Mouse (Mus musculus) liver, embryonic 11.5 days (tissue): ENCODE measurements around the gene Gm8257. TPM values are rescaled to one million over a fixed set of nuclear protein-coding genes. Genes with fewer than 3 reads are reported as not detected.
"Not testable (repeated sequence)": the region's sequence is repeated elsewhere in the genome, so short reads cannot be mapped to it uniquely, and the experiment has no call there.

Experiments
- ATAC-seq: fragments of 200-750 bp; cut with Nextera tagmentation; replicated peaks from 2 replicates; pipeline ENCODE4 v1.8.0; 2017; ENCODE audit warnings: moderate number of reproducible peaks, mild to moderate bottlenecking, moderate TSS enrichment, moderate library complexity; ENCODE audit not compliant: low FRiP score
- DNase-seq: peaks from one replicate; pipeline ENCODE4 v3.0.0-alpha.2; 2017; ENCODE audit warnings: low spot score
- H3K27ac ChIP-seq: fragments of 300-500 bp; sonication (generic); 2 replicates; pipeline ENCODE4 v1.5.1; 2014; ENCODE audit warnings: mild to moderate bottlenecking, low read depth, low read length, control low read depth
- H3K27me3 ChIP-seq: fragments of 300-500 bp; sonication (generic); replicated peaks from 2 replicates; pipeline ENCODE4 v1.6.1; 2014; ENCODE audit warnings: low read length, mixed read lengths; ENCODE audit not compliant: control insufficient read depth, insufficient read depth
- H3K36me3 ChIP-seq: fragments of 300-500 bp; sonication (generic); 2 replicates; pipeline ENCODE4 v1.6.1; 2014; ENCODE audit warnings: mild to moderate bottlenecking, low read length, moderate library complexity, mixed read lengths; ENCODE audit not compliant: control insufficient read depth, insufficient read depth
- H3K4me1 ChIP-seq: fragments of 300-500 bp; sonication (generic); replicated peaks from 2 replicates; pipeline ENCODE4 v1.6.1; 2014; ENCODE audit warnings: low read length, mixed read lengths; ENCODE audit not compliant: control insufficient read depth, insufficient read depth
- H3K4me2 ChIP-seq: fragments of 300-500 bp; sonication (generic); 2 replicates; pipeline ENCODE4 v1.6.1; 2014; ENCODE audit warnings: mild to moderate bottlenecking, control low read depth, moderate library complexity
- H3K4me3 ChIP-seq: fragments of 300-500 bp; sonication (generic); 2 replicates; pipeline ENCODE4 v1.5.1; 2014; ENCODE audit warnings: low read depth, low read length, control low read depth
- H3K9ac ChIP-seq: fragments of 300-500 bp; sonication (generic); 2 replicates; pipeline ENCODE4 v1.6.1; 2014; ENCODE audit warnings: low read depth, low read length, control low read depth
- H3K9me3 ChIP-seq: fragments of 300-500 bp; sonication (generic); 2 replicates; pipeline ENCODE4 v1.6.1; 2016; ENCODE audit warnings: low read length, inconsistent platforms, mixed read lengths; ENCODE audit not compliant: control insufficient read depth
- WGBS: fragments of 180-500 bp; shearing (Covaris S2); extraction: QIAGEN DNeasy Blood & Tissue Kit; methylation state at CpG from one replicate; pipeline ENCODE4 v1.1.7; 2014; 5-methylcytosine and 5-hydroxymethylcytosine counted together
- polyA plus RNA-seq: library from polyadenylated mRNA; unstranded; fragments of >200 nt; fragmentation: Nextera tagmentation; extraction: Ambion mirVana; gene quantifications from 2 replicates; pipeline ENCODE4 v1.2.1, GENCODE M21; 2014

Gene Gm8257
- not detected in 2 replicates for polyA plus RNA-seq

- DNase-seq, H3K4me1 ChIP-seq, H3K27ac ChIP-seq, H3K4me2 ChIP-seq, H3K36me3 ChIP-seq, H3K9me3 ChIP-seq, H3K9ac ChIP-seq, ATAC-seq, H3K4me3 ChIP-seq, H3K27me3 ChIP-seq: not testable (repeated sequence)
- WGBS, result 69% methylated on average over 3 of the region's 3 CpGs
These were observed at the start of gene Gm8257 for GRCm38 (mm10) chr14:44706356-44706755. Gene Gm8257, minus strand, starts transcription at chr14:44706456.

DNA sequence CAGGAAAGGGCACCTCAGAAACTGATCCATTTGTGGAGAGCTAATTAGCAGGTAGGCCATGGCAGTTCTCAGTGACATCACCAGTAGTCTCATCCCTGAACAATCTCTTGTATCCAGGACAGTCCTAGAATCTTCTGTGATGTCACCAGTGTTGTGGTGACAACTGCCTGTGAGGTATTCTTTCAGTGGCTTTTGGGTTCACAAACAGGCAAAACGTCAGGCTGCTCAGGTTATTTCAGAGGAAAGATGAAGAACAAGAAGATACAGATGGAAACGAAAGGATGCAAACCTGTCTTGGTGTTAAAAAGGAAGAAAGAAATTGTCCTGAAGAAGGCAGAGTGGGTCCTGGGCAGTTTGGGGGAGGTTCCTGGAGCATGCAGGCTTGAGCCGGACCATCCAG, 44.0 kb upstream of the Gm8257 start, which contains the start of gene Gm8267:
Gene Gm8267, minus strand, starts transcription at position 101 of the 400 bp plus-strand sequence.
- DNase-seq (no peak), ATAC-seq (no peak)
- no peak within 1 kb of the TSS for H3K9ac ChIP-seq
- H3K9me3 ChIP-seq, result no peaks in the 10 kb centered on the region
- H3K4me3 ChIP-seq, result no peak within 1 kb of the TSS
- H3K4me2 ChIP-seq, result no peak within 1 kb of the TSS
- 62% methylated on average over 3 of the region's 3 CpGs for WGBS
- no peaks in the 10 kb centered on the region for H3K27me3 ChIP-seq
- H3K4me1 ChIP-seq, result no peaks in the 10 kb centered on the region
- H3K36me3 ChIP-seq, result no peaks in the 10 kb centered on the region
- no peak within 1 kb of the TSS for H3K27ac ChIP-seq

GRCm38 (mm10) chr14:44742789-44743188, 36.5 kb upstream of the Gm8257 start:
- DNase-seq, H3K4me1 ChIP-seq, H3K36me3 ChIP-seq, H3K27ac ChIP-seq, H3K4me3 ChIP-seq, H3K4me2 ChIP-seq, H3K9me3 ChIP-seq, H3K27me3 ChIP-seq, H3K9ac ChIP-seq, ATAC-seq: not testable (repeated sequence)
- 56% methylated on average over 1 of the region's 1 CpGs for WGBS

DNA sequence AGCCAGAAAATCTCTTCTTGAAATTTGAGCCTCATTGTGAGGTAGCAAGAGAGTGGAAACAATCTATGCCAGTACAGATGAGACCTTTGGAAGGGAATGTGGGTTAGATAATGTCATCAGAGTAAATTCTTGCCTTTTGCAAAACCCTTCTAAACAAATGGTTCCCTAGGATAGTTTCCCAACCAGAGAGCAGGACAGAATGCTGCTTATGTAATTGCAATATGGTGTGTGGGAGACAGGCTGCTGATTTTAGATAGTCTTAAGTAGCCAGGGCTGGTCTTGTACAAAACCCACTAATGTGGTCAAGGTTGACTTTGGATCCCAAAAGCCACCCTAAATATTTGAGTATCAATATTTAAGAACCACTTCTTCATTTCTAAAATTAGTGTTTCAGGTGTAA, 24.5 kb upstream of the Gm8257 start:
- not testable (repeated sequence) for H3K4me2 ChIP-seq, H3K9me3 ChIP-seq, H3K27ac ChIP-seq, DNase-seq, H3K4me3 ChIP-seq, H3K36me3 ChIP-seq, ATAC-seq, H3K27me3 ChIP-seq, H3K9ac ChIP-seq, H3K4me1 ChIP-seq

DNA sequence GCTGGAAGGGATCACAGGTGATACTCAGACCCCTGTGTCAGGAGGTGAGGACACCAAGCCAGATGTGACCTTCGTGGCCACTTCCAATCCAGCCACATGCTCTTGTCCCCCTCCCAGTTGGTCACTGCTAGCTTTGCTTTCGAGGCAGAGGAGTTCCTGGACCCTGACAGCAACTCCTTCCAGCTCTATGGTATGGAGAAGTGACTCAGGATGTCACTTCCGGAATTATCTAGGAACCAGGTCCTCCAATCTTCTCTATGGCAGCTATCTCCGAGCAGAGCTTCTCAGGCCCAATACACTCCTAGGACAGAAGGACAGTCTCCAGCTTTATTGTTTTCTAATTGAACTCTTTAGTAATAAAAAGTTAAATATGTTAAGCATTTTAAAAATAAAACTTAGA, 78.5 kb downstream of the Gm8257 start, which contains the start of gene Gm5624:
Gene Gm5624, minus strand, starts transcription at position 202 of the 400 bp plus-strand sequence.
- not testable (repeated sequence) for H3K9me3 ChIP-seq, H3K9ac ChIP-seq, DNase-seq, H3K4me3 ChIP-seq, H3K27me3 ChIP-seq, H3K4me1 ChIP-seq, ATAC-seq, H3K4me2 ChIP-seq, H3K27ac ChIP-seq, H3K36me3 ChIP-seq
- WGBS, result 70% methylated on average over 4 of the region's 4 CpGs

Other genes with a start within 250 kb of the Gm8257 start
- gene BC061237, start 214.0 kb downstream of the Gm8257 start, polyA plus RNA-seq, result not detected in 2 replicates
- gene Gm17093, start 188.2 kb downstream of the Gm8257 start, polyA plus RNA-seq, result not detected in 2 replicates
- not detected in 2 replicates for gene Gm8247, start 123.3 kb downstream of the Gm8257 start, polyA plus RNA-seq
- not detected in 2 replicates for gene Gm5624, start 78.5 kb downstream of the Gm8257 start, polyA plus RNA-seq
- gene Gm8267, start 43.9 kb upstream of the Gm8257 start, polyA plus RNA-seq, result not detected in 2 replicates
- gene Ptgdr, start 152.9 kb upstream of the Gm8257 start, polyA plus RNA-seq, result not detected in 2 replicates